Mouse (Mus musculus): ENCODE data around the gene Acod1. TPM values are rescaled to one million over a fixed set of nuclear protein-coding genes. Genes with fewer than 3 reads are reported as not detected.

Gene Acod1
- not detected for polyA plus RNA-seq (2014; fragmentation: Illumina TruSeq; extraction: RNeasy Lipid Tissue Mini Kit (QIAGEN cat#74804); ENCODE audit: low read depth, low replicate concordance)

GRCm38 (mm10) chr14:103046677-103047076 is at the start of gene Acod1:
TSS of gene Acod1 (plus strand) at chr14:103046977.

DNA sequence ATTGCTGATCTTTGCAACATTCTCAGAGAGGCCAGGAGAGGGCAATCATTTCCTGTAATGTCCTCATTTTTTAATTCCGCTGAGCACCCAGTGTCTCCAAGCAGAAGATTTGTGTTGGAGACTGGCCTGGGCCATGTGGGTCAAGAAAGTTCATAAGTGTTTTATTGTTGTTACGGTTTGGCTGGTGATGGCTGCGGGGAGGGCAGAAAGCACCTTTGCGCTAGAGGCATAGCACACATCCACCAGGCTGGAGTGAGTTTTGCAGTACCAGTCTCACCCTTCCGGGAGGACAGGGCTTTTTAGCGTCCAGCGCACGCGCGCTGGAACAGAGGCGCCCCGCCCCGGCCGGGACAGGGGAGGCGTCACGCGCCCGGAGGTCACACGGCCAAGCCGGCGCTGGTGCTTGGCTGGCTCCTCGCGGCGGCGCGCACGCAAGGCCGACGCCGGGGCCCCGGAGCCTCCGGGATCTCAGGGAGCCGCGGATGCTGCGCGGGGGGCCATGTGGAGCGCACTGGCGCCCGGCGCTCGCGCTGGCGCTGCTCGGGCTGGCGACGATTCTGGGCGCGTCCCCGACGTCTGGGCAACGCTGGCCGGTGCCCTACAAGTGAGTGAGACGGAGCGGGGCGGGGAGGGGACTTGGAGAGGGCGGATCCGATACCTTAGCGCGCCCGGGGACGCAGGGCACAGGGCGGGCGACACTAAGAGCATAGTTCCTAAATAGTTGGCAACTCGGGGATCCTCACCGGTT is 23.3 kb downstream of the Acod1 start, which contains the start of gene Cln5:
Gene Cln5, plus strand, starts transcription at position 353 of the 748 bp plus-strand sequence.

DNA sequence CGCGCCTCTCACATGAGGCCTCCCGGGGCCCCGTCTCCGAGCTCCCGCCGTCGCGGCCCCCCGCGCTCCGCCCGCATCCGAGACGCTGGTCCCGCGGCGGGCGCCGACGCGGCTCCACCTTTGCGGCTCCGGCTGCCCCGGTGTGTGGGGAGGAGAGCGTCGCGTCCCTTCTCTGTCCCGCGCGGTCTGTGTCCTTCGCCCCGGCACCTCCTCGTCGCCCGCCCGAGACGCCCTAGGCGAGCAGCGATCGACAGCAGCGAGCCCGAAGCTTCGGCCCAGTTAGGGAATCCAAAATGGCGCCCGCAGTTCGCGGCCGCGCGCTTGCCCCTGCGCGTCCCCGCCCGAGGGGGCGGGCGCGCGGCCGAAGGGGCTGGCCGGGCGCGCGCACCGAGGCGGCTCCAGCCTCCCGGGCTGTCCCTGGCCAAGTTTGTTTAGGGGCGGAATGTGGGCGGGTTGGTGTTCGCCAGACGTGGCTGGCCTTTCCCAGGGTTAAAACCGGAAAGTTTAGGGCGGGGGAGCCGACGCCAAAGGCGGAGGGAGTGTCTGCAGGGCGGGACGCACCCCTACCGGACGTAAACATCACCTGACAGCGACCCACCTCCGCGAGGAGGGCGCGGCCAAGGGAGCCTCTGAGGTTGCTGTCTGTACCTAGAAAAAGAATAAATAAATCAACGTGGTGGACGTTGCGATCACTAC is 52.6 kb downstream of the Acod1 start, which contains the start of gene Fbxl3:
Gene Fbxl3, minus strand, starts transcription at position 329 of the 696 bp plus-strand sequence.

Other genes starting within 250 kb of the Acod1 start
- gene Kctd12, start 64.3 kb upstream of the Acod1 start, polyA plus RNA-seq (2014; fragmentation: Illumina TruSeq; extraction: RNeasy Lipid Tissue Mini Kit (QIAGEN cat#74804); ENCODE audit: low read depth, low replicate concordance): 118 TPM
- 98.0 TPM for gene Cln5, start 23.2 kb downstream of the Acod1 start, polyA plus RNA-seq (2014; fragmentation: Illumina TruSeq; extraction: RNeasy Lipid Tissue Mini Kit (QIAGEN cat#74804); ENCODE audit: low read depth, low replicate concordance)
- 278 TPM for gene Fbxl3, start 52.6 kb downstream of the Acod1 start, polyA plus RNA-seq (2014; fragmentation: Illumina TruSeq; extraction: RNeasy Lipid Tissue Mini Kit (QIAGEN cat#74804); ENCODE audit: low read depth, low replicate concordance)